Mouse (Mus musculus): Measurements from ENCODE around the gene Wasf1.

GRCm38 (mm10) chr10:40964546-40964945, 81.3 kb downstream of the Wasf1 start:
- no peak for TF ChIP-seq CTCF (IDR thresholded peaks at IDR 0.05; ENCODE audit: low read depth)
- no peak for TF ChIP-seq EP300 (optimal IDR thresholded peaks at IDR 0.05)
